Mouse (Mus musculus): ENCODE results near the gene Taldo1.
"Not testable (repeated sequence)": the region's sequence is repeated elsewhere in the genome, so short reads cannot be mapped to it uniquely, and the experiment has no call there.

The Taldo1 gene

DNA sequence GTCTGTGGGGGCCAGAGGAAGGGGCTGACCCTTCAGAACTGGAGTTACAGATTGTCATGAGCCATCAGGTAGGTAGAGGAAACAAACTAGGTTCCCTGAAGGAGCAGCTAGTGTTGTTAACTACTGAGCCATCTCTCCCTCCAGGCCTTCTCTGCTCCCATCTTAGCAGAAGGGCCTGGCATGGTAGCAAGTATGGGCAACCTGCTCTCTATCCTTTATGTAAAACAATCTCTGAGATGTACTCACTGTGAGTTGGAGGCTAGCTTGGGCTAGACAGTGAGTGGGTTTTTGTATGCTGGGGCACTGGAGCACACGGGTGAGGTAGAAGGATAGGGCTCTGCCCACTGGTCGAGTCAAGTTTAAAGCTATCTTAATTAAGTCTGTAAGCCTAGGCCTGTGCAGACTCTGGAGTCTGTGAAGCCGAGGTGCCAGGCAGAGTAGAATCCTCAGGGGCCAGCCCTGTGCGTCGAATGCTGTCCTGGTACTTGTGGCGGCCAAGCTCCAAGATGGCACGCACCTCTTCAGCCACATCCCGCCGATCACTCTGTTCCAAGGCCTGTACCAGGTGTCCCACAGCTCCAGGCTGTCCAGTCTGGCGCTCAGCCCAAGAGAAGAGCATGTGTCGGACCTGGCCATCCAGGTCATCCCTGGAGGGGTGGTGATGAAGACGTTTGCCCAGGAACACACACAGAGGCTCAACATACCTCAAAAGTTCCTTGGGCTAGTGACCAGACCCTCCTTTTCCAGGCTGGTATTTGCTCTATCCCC lies 46.4 kb downstream of the Taldo1 start:
- no peak for DNase-seq (ENCODE audit: low read depth in 2 of 2, low spot score in 2 of 2)

DNA sequence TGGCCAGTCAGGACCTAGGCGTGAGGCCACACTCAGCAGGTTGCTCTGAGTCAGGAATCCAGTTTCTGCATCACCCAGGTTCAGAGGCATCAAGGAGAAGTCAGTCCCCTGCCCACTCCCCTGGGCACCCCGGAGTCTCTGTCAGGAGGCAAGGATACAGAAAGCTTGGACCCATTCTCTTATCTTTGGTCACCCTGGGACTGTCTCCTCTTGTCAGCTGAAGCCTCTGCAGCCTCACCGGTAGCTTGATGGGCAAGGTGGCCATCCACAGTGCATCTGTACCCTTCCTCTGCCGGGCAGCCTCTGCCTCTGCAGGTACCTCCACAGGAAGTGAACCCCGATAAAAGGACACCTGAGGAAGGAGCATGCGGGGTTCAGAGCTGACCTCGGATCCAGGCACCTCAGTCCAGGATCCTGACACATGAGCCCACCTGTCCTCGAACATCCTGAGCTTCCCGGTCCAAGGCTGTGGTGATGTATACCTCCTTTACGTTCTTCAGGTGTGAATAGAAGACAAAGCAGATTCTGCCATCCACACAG lies 47.2 kb downstream of the Taldo1 start:
- no peak for DNase-seq (ENCODE audit: low read depth in 2 of 2, low spot score in 2 of 2)

DNA sequence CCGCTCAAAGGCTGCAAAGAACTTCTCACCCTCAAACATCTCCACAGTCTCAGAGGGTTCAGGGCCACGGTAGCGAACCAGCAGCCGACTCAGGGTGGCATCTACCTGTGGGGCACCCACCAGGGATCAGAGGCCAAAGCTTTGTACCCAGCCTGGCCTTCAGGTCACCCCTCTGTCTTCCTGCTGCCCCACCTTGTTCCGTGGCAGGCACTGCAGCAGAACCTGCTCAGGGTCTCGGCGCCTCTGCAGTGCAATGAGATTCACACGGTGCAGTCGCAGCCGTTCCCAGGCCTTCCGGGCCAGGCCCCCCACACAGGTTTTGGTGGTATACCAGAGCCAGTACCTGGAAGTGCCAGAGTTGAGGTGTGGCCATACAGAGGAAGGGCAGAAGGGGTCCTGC lies 47.8 kb downstream of the Taldo1 start:
- no peak for DNase-seq (ENCODE audit: low read depth in 2 of 2, low spot score in 2 of 2)

DNA sequence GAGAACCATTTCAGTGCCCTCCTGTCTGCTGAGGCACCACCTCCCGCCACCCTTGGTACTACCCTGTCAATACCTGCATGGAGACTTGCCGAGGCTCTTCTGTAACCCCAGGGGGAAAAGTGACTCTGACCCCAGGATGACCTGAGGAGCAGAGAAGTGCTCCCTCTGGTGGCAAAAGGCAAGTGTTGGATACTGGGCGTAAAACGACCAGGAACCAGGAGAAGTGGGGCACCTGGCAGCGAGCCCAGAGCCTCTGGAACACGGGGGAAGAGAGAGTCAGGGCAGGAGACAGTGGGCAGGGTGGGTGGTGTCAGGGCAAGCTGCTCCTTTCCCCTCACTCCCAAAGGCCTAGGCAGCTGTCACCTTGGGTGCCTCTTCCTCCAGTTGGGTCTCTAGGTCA lies 48.6 kb downstream of the Taldo1 start:
- no peak for DNase-seq (ENCODE audit: low read depth in 2 of 2, low spot score in 2 of 2)

DNA sequence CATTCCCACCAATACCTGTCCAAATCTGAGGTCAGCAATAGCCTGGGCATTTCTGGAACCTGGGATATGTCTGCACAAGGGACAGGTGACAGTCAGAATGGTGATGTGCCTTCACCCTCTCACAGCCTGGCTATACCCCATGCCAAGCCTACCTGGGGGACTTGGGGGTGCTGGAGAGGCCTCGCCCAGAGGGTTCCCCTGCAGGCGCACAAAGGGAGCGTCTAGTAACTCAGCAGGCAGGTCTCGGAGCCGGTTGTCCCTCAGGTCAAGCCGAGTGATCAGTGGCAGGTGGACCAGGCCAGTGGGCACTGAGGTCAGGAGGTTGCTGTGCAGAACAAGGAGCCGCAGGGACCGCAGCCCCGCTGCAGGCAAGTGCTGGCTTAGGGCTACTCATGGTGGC lies 49.5 kb downstream of the Taldo1 start:
- DNase-seq (ENCODE audit: low read depth in 2 of 2, low spot score in 2 of 2): no peak

DNA sequence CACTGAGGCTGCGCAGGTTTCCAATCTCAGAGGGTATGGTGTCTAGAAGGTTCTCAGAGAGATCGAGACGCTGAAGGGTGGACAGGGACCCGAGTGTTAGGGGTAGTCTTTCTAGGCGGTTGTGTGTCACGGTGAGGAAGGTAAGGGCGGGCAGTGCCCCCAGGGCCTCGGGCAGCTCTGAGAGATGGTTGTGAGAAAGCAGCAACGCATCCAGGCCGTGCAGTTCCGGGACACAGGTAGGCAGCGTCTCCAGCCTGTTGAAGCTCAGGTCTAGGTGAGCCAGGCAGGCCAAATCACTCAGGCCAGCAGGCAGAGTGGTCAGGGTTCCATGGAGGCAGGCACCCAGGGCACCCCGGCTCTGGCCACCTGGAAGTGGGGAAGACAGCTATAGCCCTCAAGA lies 50.2 kb downstream of the Taldo1 start:
- DNase-seq (ENCODE audit: low read depth in 2 of 2, low spot score in 2 of 2): no peak

DNA sequence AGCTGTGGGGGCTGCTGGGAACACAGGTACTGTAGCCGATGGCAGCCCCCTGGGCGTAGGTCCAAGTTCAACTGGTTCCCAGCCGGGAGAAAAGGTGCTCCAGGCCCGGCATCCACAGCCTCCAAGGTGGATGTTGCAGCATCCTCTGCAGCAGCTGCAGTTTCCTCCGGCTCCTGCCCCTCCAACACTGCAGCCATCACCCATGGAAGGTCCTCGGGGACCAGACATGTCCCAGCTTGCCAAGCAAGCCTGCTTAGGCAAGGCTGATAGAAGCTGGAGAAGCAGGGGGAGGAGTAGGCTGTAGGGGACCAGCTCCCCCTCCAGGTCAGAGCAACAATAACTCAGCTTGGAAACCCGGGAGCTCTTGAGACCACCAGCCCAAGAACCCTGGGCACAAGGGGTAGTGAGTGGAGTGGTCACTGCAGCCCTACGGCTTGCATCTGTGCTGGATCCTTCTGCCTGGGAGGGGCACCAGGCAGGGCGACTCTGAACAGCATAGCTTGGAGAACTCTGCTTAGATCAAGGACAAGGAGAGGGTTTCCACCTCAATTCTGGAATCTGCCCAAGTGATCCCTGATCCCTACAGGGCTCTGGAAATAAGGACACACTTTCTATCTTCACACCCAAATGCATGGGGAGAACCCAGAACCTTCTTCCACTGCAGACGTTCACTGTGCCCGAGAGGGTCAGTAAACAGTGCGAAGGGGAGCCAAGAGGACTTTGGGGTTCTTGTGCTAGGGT lies 51.3 kb downstream of the Taldo1 start:
- no peak for DNase-seq (ENCODE audit: low read depth in 2 of 2, low spot score in 2 of 2)

DNA sequence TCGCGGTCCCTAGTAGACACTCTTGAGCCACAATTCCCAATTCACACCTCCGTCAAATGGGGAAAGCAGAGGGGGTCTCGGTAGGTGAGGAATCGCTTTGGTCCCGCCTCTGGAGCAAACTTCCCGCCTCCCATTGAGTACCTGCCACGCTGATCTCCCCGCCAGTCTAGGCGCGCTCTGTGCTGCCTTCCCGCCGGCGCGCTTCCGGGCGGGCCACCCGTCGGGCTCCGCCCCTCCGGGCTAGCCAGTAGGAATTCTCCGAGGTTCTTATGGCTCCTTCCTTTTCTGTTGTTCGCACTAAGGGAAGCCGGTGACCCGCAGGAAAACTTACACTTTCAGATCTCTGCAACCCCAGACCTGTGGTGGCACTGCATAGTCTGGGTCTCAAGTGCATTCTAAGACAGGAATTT lies 51.8 kb downstream of the Taldo1 start, which contains the start of gene Pidd1:
Pidd1 (minus strand) TSS at position 198 of the 410 bp plus-strand sequence.
- DNase-seq (ENCODE audit: low read depth in 2 of 2, low spot score in 2 of 2): no peak

DNA sequence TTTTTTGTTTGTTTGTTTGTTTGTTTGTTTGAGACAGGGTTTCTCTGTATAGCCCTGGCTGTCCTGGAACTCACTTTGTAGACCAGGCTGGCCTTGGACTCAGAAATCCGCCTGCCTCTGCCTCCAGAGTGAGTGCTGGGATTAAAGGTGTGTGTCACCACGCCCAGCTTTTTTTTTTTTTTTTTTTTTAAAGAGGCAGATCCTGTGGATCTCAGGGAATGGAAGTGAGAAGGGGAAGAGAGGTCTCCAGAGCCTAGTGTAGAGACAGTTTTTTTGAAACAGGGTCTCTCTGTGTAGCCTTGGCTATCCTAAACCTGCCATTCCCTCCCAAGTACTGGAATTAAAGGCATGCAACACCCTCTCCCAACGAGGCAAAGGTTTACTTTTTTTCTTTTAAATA lies 54.4 kb downstream of the Taldo1 start:
- DNase-seq (ENCODE audit: low read depth in 2 of 2, low spot score in 2 of 2): not testable (repeated sequence)

DNA sequence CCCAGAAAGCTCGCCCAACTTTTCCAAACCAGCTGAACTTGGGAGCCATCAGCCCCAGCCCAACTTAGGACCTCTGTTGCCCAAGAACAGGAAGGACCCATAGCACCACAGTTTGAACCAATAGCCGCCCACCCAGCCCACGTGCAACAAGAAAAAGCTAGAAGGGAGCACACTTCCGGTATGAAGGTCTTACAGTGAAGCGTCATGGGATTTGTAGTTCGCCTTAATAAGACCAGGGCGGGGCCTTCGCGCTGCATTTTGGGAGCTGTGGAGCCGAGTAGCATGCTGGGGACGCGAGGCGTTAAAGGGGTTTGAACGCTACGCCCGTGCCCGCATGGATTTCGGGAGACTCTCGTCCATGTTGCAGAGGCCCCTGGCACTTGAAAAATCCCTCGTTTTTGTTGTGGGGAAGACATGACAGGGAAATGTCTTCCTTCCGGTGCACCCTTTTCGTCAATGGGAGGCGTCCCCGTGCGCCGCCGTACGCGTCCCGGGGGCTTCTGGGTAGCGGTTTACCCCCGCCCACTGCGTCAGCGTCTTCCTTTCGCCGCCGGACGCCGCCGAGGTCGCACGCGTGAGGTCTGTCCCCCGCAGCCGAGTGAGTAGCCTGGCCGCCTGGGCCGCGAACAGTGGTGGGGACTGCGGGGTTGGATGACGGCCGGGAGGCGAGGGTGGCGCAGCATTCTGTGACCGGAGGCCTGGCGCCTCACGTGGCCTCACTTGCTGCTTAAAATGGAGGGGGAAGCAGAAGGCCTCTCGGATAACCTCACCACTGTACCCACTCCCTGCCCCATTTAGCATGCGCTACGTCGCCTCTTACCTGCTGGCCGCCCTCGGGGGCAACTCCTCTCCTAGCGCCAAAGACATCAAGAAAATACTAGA lies 55.4 kb downstream of the Taldo1 start, which contains the start of gene Rplp2:
Rplp2 (plus strand) TSS at position 261 of the 882 bp plus-strand sequence.
- DNase-seq (ENCODE audit: low read depth in 2 of 2, low spot score in 2 of 2): peak; percentile 85 to 93

DNA sequence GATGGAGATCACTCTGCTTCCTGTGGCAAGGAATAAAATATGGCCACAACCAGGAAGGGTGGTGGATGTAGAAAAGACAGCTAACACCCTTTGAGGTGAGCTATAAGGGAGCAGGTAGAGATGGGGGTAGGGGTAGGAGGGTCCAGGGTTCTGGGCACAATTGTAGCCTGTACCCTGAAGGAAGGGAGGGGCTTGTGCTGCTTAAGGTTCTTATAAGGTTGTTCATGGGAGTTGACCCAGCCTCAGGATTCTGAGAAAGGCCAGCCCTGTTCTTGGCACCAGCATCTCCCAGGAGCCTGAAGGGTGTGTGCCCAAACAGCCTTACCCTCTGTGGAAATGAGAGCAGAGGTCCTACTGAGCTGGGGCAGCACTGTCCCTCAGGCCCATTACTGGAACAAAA lies 59.9 kb downstream of the Taldo1 start:
- no peak for DNase-seq (ENCODE audit: low read depth in 2 of 2, low spot score in 2 of 2)

Data from CD8-positive naive resting alpha-beta T cell, adult 2 months (primary cell).